Mouse (Mus musculus) thymus, postnatal 25 days (tissue): ENCODE data around the gene Ccdc102a.

Experiments used
- DNase-seq: peaks from one replicate; pipeline ENCODE4 v3.0.0; 2022

Ccdc102a gene

GRCm38 (mm10) chr8:94917352-94917751 is 546 bp downstream of the Ccdc102a start:
- DNase-seq = peak; percentile 82

- DNase-seq = no peak
Observed at GRCm38 (mm10) chr8:94916960-94917324, 956 bp downstream of the Ccdc102a start.

GRCm38 (mm10) chr8:94916311-94916959 is 1.5 kb downstream of the Ccdc102a start:
- no peak for DNase-seq

GRCm38 (mm10) chr8:94914701-94915101 is 3.2 kb downstream of the Ccdc102a start:
- DNase-seq = no peak

- no peak for DNase-seq
Observed at GRCm38 (mm10) chr8:94914256-94914655, 3.6 kb downstream of the Ccdc102a start.

- DNase-seq = no peak
Observed at GRCm38 (mm10) chr8:94913061-94913660, 4.7 kb downstream of the Ccdc102a start.

- peak; percentile 74 for DNase-seq
Observed at GRCm38 (mm10) chr8:94908847-94909246, 9.1 kb downstream of the Ccdc102a start.

- no peak for DNase-seq
Observed at GRCm38 (mm10) chr8:94907591-94908300, 10.2 kb downstream of the Ccdc102a start.

- no peak for DNase-seq
Observed at GRCm38 (mm10) chr8:94904450-94905175, 13.3 kb downstream of the Ccdc102a start.

- no peak for DNase-seq
Observed at GRCm38 (mm10) chr8:94903709-94904108, 14.2 kb downstream of the Ccdc102a start.

- DNase-seq = no peak
Observed at GRCm38 (mm10) chr8:94901031-94901430, 16.9 kb downstream of the Ccdc102a start.

GRCm38 (mm10) chr8:94900617-94901016 is 17.3 kb downstream of the Ccdc102a start:
- no peak for DNase-seq

- DNase-seq = no peak
Observed at GRCm38 (mm10) chr8:94899262-94899661, 18.6 kb downstream of the Ccdc102a start.

- DNase-seq = no peak
Observed at GRCm38 (mm10) chr8:94892917-94893316, 25.0 kb downstream of the Ccdc102a start.

- DNase-seq = no peak
Observed at GRCm38 (mm10) chr8:94888383-94889036, 29.4 kb downstream of the Ccdc102a start.

- DNase-seq = no peak
Observed at GRCm38 (mm10) chr8:94880742-94881141, 37.2 kb downstream of the Ccdc102a start.

GRCm38 (mm10) chr8:94876820-94877219 is 41.1 kb downstream of the Ccdc102a start:
- no peak for DNase-seq

- DNase-seq = peak; percentile 89
Observed at GRCm38 (mm10) chr8:94876197-94876730, 41.6 kb downstream of the Ccdc102a start, which contains the start of gene Dok4. Gene Dok4 (minus strand): TSS chr8:94876330.

GRCm38 (mm10) chr8:94875871-94876150 is 42.1 kb downstream of the Ccdc102a start:
- no peak for DNase-seq

- DNase-seq = no peak
Observed at GRCm38 (mm10) chr8:94875096-94875870, 42.6 kb downstream of the Ccdc102a start.

- DNase-seq = peak; percentile 68
Observed at GRCm38 (mm10) chr8:94874358-94874757, 43.5 kb downstream of the Ccdc102a start.

- no peak for DNase-seq
Observed at GRCm38 (mm10) chr8:94872576-94872975, 45.3 kb downstream of the Ccdc102a start.
